10 mouse cellular contexts compared by ENCODE assay signal in genomic region chr3:51807981-51808870, GRCm38 (mm10).
DNase-seq lines count a peak whose midpoint lies in the region; ATAC-seq lines count a peak whose summit lies in the region.
"Had no signal": no experiment of that assay in that cellular context is flagged by ENCODE, and none has a peak within 500 bp of the region (broad histone marks: within the 10 kb centered on the region; RNA-seq: fewer than 3 reads in every experiment).

No protein-coding gene starts in this region.

- H3K27ac ChIP-seq in midbrain, embryonic 10.5 days (replicated peaks) = peak overlapping the region; percentile 80; the same call in 1 of the 2 replicates
- H3K27ac ChIP-seq in midbrain, embryonic 11.5 days (ENCODE audit: low read depth, low read length) = no peak overlapping the region
- H3K27ac ChIP-seq in hindbrain, embryonic 15.5 days (replicated peaks) = peak overlapping the region; percentile 32
- H3K27ac ChIP-seq: limb, embryonic 13.5 days had no signal

- peaks cover 63% of the 10 kb centered on the region for H3K4me1 ChIP-seq in midbrain, embryonic 10.5 days
- H3K4me1 ChIP-seq in midbrain, embryonic 11.5 days (ENCODE audit: control insufficient read depth, insufficient read depth, low read length) = peaks cover 42% of the 10 kb centered on the region
- peaks cover 49% of the 10 kb centered on the region for H3K4me1 ChIP-seq in hindbrain, embryonic 15.5 days (replicated peaks)

- H3K27me3 ChIP-seq in midbrain, embryonic 10.5 days (ENCODE audit: low read depth, poor library complexity, severe bottlenecking) = no peaks in the 10 kb centered on the region; the same call in 1 of the 2 replicates
- H3K27me3 ChIP-seq in midbrain, embryonic 11.5 days (ENCODE audit: control insufficient read depth, insufficient read depth, low read length) = no peaks in the 10 kb centered on the region
- no peaks in the 10 kb centered on the region for H3K27me3 ChIP-seq in hindbrain, embryonic 15.5 days
- H3K27me3 ChIP-seq: limb, embryonic 13.5 days had no signal

- WGBS in midbrain, embryonic 10.5 days = 90% methylated on average over 16 of the region's 16 CpGs
- 84% methylated on average over 16 of the region's 16 CpGs for WGBS in midbrain, embryonic 11.5 days
- 46% methylated on average over 16 of the region's 16 CpGs for WGBS in hindbrain, embryonic 15.5 days

- H3K9ac ChIP-seq in midbrain, embryonic 11.5 days (ENCODE audit: low read length) = no peak overlapping the region
- H3K9ac ChIP-seq in hindbrain, embryonic 15.5 days = no peak overlapping the region
- H3K9ac ChIP-seq: limb, embryonic 13.5 days had no signal

- no peak for DNase-seq in midbrain, embryonic 10.5 days (ENCODE audit: low spot score)
- no peak for DNase-seq in midbrain, embryonic 11.5 days (ENCODE audit: low spot score, missing footprints)
- peak; percentile 38 for DNase-seq in fibroblast of lung, adult 2 months (ENCODE audit: low read depth)
- peak; percentile 64 for DNase-seq in skeletal muscle tissue, adult 2 months (ENCODE audit: low read depth, low spot score)
- DNase-seq in adrenal gland, postnatal 25 days = no peak
- no peak for DNase-seq in spleen, postnatal 36 days (ENCODE audit: low spot score in 2 of 2)
- DNase-seq in right cerebral cortex, postnatal 14 days = no peak
- DNase-seq: embryo, embryonic 11 days had no signal

- no peak for ATAC-seq in midbrain, embryonic 11.5 days (ENCODE audit: low FRiP score)
- ATAC-seq in hindbrain, embryonic 15.5 days (ENCODE audit: low FRiP score, low read depth) = no peak

- no peak overlapping the region for H3K4me3 ChIP-seq in midbrain, embryonic 10.5 days
- H3K4me3 ChIP-seq in midbrain, embryonic 11.5 days (ENCODE audit: low read depth, low read length) = no peak overlapping the region
- H3K4me3 ChIP-seq in hindbrain, embryonic 15.5 days = no peak overlapping the region
- H3K4me3 ChIP-seq: limb, embryonic 13.5 days had no signal

- no peak overlapping the region for H3K4me2 ChIP-seq in midbrain, embryonic 11.5 days
- H3K4me2 ChIP-seq in hindbrain, embryonic 15.5 days = no peak overlapping the region
- H3K4me2 ChIP-seq: limb, embryonic 13.5 days had no signal

- no peaks in the 10 kb centered on the region for H3K9me3 ChIP-seq in midbrain, embryonic 10.5 days (replicated peaks)
- no peaks in the 10 kb centered on the region for H3K9me3 ChIP-seq in midbrain, embryonic 11.5 days (ENCODE audit: control insufficient read depth, low read length)
- H3K9me3 ChIP-seq in hindbrain, embryonic 15.5 days = no peaks in the 10 kb centered on the region
- H3K9me3 ChIP-seq: limb, embryonic 13.5 days had no signal

- H3K36me3 ChIP-seq in midbrain, embryonic 10.5 days = no peaks in the 10 kb centered on the region
- no peaks in the 10 kb centered on the region for H3K36me3 ChIP-seq in midbrain, embryonic 11.5 days (ENCODE audit: control insufficient read depth, insufficient read depth, low read length)
- no peaks in the 10 kb centered on the region for H3K36me3 ChIP-seq in hindbrain, embryonic 15.5 days
- H3K36me3 ChIP-seq: limb, embryonic 13.5 days had no signal

Comparison
In these comparisons a context has a peak if more than half of its experiments do, and no peak if none do; other contexts are left out.
1. DNase-seq: peak in fibroblast of lung, adult 2 months (single experiment) and skeletal muscle tissue, adult 2 months (single experiment); none in midbrain, embryonic 10.5 days (single experiment), midbrain, embryonic 11.5 days (single experiment), adrenal gland, postnatal 25 days (single experiment), spleen, postnatal 36 days (0 of 2) and right cerebral cortex, postnatal 14 days (single experiment).